Mouse (Mus musculus): ENCODE data around the gene Lrrc7. TPM values are rescaled to one million over a fixed set of nuclear protein-coding genes. Genes with fewer than 3 reads are reported as not detected.
A peak's percentile ranks its signal among the peaks of the same experiment; 100 is the strongest.

Gene Lrrc7
- polyA plus RNA-seq, 2 experiments: 1.0 to 1.5 TPM

GRCm38 (mm10) chr3:158272700-158273099 lies 289.3 kb downstream of the Lrrc7 start:
- H3K4me1 ChIP-seq (ENCODE audit: control insufficient read depth, insufficient read depth, low read length): no peaks in the 10 kb centered on the region
- H3K4me2 ChIP-seq (replicated peaks; ENCODE audit: low read depth, low read length, severe bottlenecking): no peak overlapping the region
- 100% methylated on average over 1 of the region's 1 CpGs for WGBS
- ATAC-seq (ENCODE audit: low FRiP score, low read depth) (no peak), DNase-seq (ENCODE audit: low spot score) (no peak)
- H3K36me3 ChIP-seq (ENCODE audit: control insufficient read depth, insufficient read depth, low read length): no peaks in the 10 kb centered on the region
- H3K27ac ChIP-seq (replicated peaks; ENCODE audit: low read depth, low read length): no peak overlapping the region
- H3K27me3 ChIP-seq (ENCODE audit: control insufficient read depth, insufficient read depth, low read length): no peaks in the 10 kb centered on the region
- TF ChIP-seq POLR2A (IDR thresholded peaks at IDR 0.05; ENCODE audit: borderline replicate concordance, extremely low read depth, insufficient read depth, insufficient read length): no peak
- H3K4me3 ChIP-seq (replicated peaks; ENCODE audit: low read length): no peak overlapping the region
- no peaks in the 10 kb centered on the region for H3K9me3 ChIP-seq (ENCODE audit: control insufficient read depth, low read length)
- H3K9ac ChIP-seq (ENCODE audit: low read depth, low read length, severe bottlenecking): no peak overlapping the region

DNA sequence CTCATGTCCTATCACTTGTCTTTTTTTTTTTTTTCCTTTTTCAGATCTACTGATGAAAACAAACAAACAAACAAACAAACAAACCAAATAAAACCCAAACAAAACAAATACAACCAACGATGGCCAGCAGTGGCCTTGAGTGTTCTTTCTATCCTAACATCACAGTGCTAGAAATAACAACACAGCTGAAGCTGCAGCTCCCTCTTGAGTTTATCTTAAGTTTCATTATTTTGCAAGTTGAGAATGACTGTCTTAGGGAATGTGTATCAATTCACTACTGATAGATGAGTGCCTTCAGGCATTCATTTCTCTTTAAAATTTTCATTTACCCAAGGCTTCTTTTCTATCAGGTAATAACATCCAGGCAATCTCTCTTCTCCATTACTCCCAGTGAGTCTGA lies 291.1 kb downstream of the Lrrc7 start:
- Histone ChIP-seq H3K36me3 (ENCODE audit: control insufficient read depth, insufficient read depth, low read length) (no peaks in the 10 kb centered on the region), H3K4me3 (replicated peaks; ENCODE audit: low read length) (no peak overlapping the region), H3K9me3 (ENCODE audit: control insufficient read depth, low read length) (no peaks in the 10 kb centered on the region), H3K9ac (ENCODE audit: low read depth, low read length, severe bottlenecking) (no peak overlapping the region), H3K27ac (replicated peaks; ENCODE audit: low read depth, low read length) (no peak overlapping the region), H3K4me1 (ENCODE audit: control insufficient read depth, insufficient read depth, low read length) (no peaks in the 10 kb centered on the region), H3K27me3 (ENCODE audit: control insufficient read depth, insufficient read depth, low read length) (no peaks in the 10 kb centered on the region), H3K4me2 (replicated peaks; ENCODE audit: low read depth, low read length, severe bottlenecking) (no peak overlapping the region)
- ATAC-seq (ENCODE audit: low FRiP score, low read depth): no peak
- no peak for TF ChIP-seq POLR2A (IDR thresholded peaks at IDR 0.05; ENCODE audit: borderline replicate concordance, extremely low read depth, insufficient read depth, insufficient read length)
- 62% methylated on average over 1 of the region's 1 CpGs for WGBS
- no peak for DNase-seq (ENCODE audit: low spot score)

GRCm38 (mm10) chr3:158252576-158252975 lies 309.4 kb downstream of the Lrrc7 start:
- no peaks in the 10 kb centered on the region for H3K36me3 ChIP-seq (ENCODE audit: control insufficient read depth, insufficient read depth, low read length)
- H3K4me1 ChIP-seq (ENCODE audit: control insufficient read depth, insufficient read depth, low read length): no peaks in the 10 kb centered on the region
- H3K27me3 ChIP-seq (ENCODE audit: control insufficient read depth, insufficient read depth, low read length): no peaks in the 10 kb centered on the region
- H3K9ac ChIP-seq (ENCODE audit: low read depth, low read length, severe bottlenecking): no peak overlapping the region
- no peak for ATAC-seq (ENCODE audit: low FRiP score, low read depth)
- H3K9me3 ChIP-seq (ENCODE audit: control insufficient read depth, low read length): no peaks in the 10 kb centered on the region
- no peak for TF ChIP-seq POLR2A (IDR thresholded peaks at IDR 0.05; ENCODE audit: borderline replicate concordance, extremely low read depth, insufficient read depth, insufficient read length)
- H3K4me2 ChIP-seq (replicated peaks; ENCODE audit: low read depth, low read length, severe bottlenecking): no peak overlapping the region
- no peak for DNase-seq (ENCODE audit: low spot score)
- H3K4me3 ChIP-seq (replicated peaks; ENCODE audit: low read length): no peak overlapping the region
- no peak overlapping the region for H3K27ac ChIP-seq (replicated peaks; ENCODE audit: low read depth, low read length)

DNA sequence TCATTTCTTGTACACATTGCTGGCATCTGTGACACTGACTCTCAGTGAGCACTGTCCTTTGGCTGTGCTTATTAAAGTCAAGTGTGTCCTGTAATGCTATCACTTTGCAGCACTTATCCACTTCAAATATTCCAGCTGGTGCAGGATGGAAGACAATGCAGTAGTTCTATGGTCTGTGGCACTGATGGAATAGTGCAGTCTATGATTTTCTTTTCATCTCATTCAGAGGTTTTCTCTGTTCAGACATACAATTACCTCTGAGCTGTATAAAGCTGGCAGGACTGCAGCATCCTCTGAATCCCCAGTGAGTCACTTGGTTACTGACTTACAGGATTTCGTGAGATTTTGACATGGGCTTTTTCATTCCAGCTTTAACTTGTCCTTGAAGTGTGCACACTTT lies 314.3 kb downstream of the Lrrc7 start:
- H3K4me3 ChIP-seq (replicated peaks; ENCODE audit: low read length): no peak overlapping the region
- no peaks in the 10 kb centered on the region for H3K9me3 ChIP-seq (ENCODE audit: control insufficient read depth, low read length)
- H3K36me3 ChIP-seq (ENCODE audit: control insufficient read depth, insufficient read depth, low read length): no peaks in the 10 kb centered on the region
- no peak for TF ChIP-seq POLR2A (IDR thresholded peaks at IDR 0.05; ENCODE audit: borderline replicate concordance, extremely low read depth, insufficient read depth, insufficient read length)
- no peaks in the 10 kb centered on the region for H3K27me3 ChIP-seq (ENCODE audit: control insufficient read depth, insufficient read depth, low read length)
- no peak overlapping the region for H3K9ac ChIP-seq (ENCODE audit: low read depth, low read length, severe bottlenecking)
- DNase-seq (ENCODE audit: low spot score) (no peak), ATAC-seq (ENCODE audit: low FRiP score, low read depth) (no peak)
- no peak overlapping the region for H3K27ac ChIP-seq (replicated peaks; ENCODE audit: low read depth, low read length)
- H3K4me1 ChIP-seq (ENCODE audit: control insufficient read depth, insufficient read depth, low read length): no peaks in the 10 kb centered on the region
- no peak overlapping the region for H3K4me2 ChIP-seq (replicated peaks; ENCODE audit: low read depth, low read length, severe bottlenecking)
- 81% methylated on average over 1 of the region's 1 CpGs for WGBS

GRCm38 (mm10) chr3:158210657-158211056 lies 351.4 kb downstream of the Lrrc7 start:
- H3K4me2 ChIP-seq (replicated peaks; ENCODE audit: low read depth, low read length, severe bottlenecking): no peak overlapping the region
- TF ChIP-seq POLR2A (IDR thresholded peaks at IDR 0.05; ENCODE audit: borderline replicate concordance, extremely low read depth, insufficient read depth, insufficient read length): no peak
- no peak overlapping the region for H3K4me3 ChIP-seq (replicated peaks; ENCODE audit: low read length)
- H3K9me3 ChIP-seq (ENCODE audit: control insufficient read depth, low read length): no peaks in the 10 kb centered on the region
- no peaks in the 10 kb centered on the region for H3K27me3 ChIP-seq (ENCODE audit: control insufficient read depth, insufficient read depth, low read length)
- ATAC-seq (ENCODE audit: low FRiP score, low read depth) (no peak), DNase-seq (ENCODE audit: low spot score) (no peak)
- H3K4me1 ChIP-seq (ENCODE audit: control insufficient read depth, insufficient read depth, low read length): no peaks in the 10 kb centered on the region; the same call in 1 of the 2 replicates
- H3K9ac ChIP-seq (ENCODE audit: low read depth, low read length, severe bottlenecking): no peak overlapping the region
- no peaks in the 10 kb centered on the region for H3K36me3 ChIP-seq (ENCODE audit: control insufficient read depth, insufficient read depth, low read length)
- no peak overlapping the region for H3K27ac ChIP-seq (replicated peaks; ENCODE audit: low read depth, low read length)
- WGBS: 82% methylated on average over 2 of the region's 2 CpGs

DNA sequence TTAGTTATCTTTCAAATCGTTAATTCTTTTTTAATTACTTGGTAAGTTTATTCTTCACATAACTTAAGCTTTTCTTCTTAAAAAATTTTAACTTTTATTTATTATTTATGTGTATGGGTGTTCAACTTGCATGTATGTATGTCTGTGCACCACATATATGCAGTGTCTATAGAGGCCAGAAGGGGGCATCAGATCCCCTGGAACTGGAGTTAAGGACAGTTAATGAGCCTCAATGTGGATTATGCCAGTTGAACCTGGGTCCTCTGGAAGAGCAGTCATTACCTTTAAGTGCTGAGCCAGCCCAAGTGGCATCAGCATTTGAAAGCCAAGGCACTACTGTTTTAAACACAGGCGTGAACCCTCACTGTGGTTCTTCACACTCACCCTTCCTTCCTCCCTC lies 352.0 kb downstream of the Lrrc7 start:
- Histone ChIP-seq H3K4me2 (replicated peaks; ENCODE audit: low read depth, low read length, severe bottlenecking) (no peak overlapping the region), H3K27me3 (ENCODE audit: control insufficient read depth, insufficient read depth, low read length) (no peaks in the 10 kb centered on the region), H3K9me3 (ENCODE audit: control insufficient read depth, low read length) (no peaks in the 10 kb centered on the region), H3K36me3 (ENCODE audit: control insufficient read depth, insufficient read depth, low read length) (no peaks in the 10 kb centered on the region), H3K4me3 (replicated peaks; ENCODE audit: low read length) (no peak overlapping the region), H3K9ac (ENCODE audit: low read depth, low read length, severe bottlenecking) (no peak overlapping the region), H3K4me1 (ENCODE audit: control insufficient read depth, insufficient read depth, low read length) (no peaks in the 10 kb centered on the region; the same call in 1 of the 2 replicates), H3K27ac (replicated peaks; ENCODE audit: low read depth, low read length) (no peak overlapping the region)
- ATAC-seq (ENCODE audit: low FRiP score, low read depth) (no peak), DNase-seq (ENCODE audit: low spot score) (peak; percentile 12)
- WGBS: 8% methylated on average over 2 of the region's 2 CpGs
- no peak for TF ChIP-seq POLR2A (IDR thresholded peaks at IDR 0.05; ENCODE audit: borderline replicate concordance, extremely low read depth, insufficient read depth, insufficient read length)
